Mouse (Mus musculus) gastrocnemius, adult 8-10 months (tissue): Measurements from ENCODE around the gene Akip1. TPM values are rescaled to one million over a fixed set of nuclear protein-coding genes. Genes with fewer than 3 reads are reported as not detected.

ENCODE experiments used
- total RNA-seq, 4 experiments: library from RNA; stranded (reverse); gene quantifications; 2 replicates each; pipeline ENCODE4 v1.2.4; 2022

Akip1 gene
- total RNA-seq, 4 experiments from 2014 or later = 15.6 to 26.7 (median 24.0) TPM

Other genes starting within 250 kb of the Akip1 start
- under 1 TPM; 0.07 to 0.13 (median 0.12) TPM for gene Trim66, start 195.6 kb upstream of the Akip1 start, total RNA-seq
- gene Rpl27a, start 184.5 kb upstream of the Akip1 start, total RNA-seq = 10 to 100 TPM; 66.8 to 96.7 (median 83.2) TPM
- 1 to 10 TPM; 3.7 to 5.7 (median 4.7) TPM for gene St5, start 85 bp upstream of the Akip1 start, total RNA-seq
- not detected for gene BC051019, start 20.2 kb downstream of the Akip1 start, total RNA-seq
- not detected for gene Ascl3, start 28.0 kb downstream of the Akip1 start, total RNA-seq
- gene Tmem9b, start 49.2 kb downstream of the Akip1 start, total RNA-seq = 10 to 100 TPM; 28.9 to 32.9 (median 31.3) TPM
- gene Nrip3, start 78.3 kb downstream of the Akip1 start, total RNA-seq = under 1 TPM in 1 of 4 experiments, not detected in 3; 0.05 TPM
- gene Scube2, start 162.0 kb downstream of the Akip1 start, total RNA-seq = 1 to 10 TPM in 2 of 4 experiments, under 1 TPM in 2; 0.87 to 1.9 (median 1.3) TPM